Mouse (Mus musculus): ENCODE measurements around the gene Cela3b.

GRCm38 (mm10) chr4:137477611-137478010 lies 47.3 kb upstream of the Cela3b start:
- no peak for TF ChIP-seq CTCF (IDR thresholded peaks at IDR 0.05; ENCODE audit: low read depth, low read length)
- no peak for TF ChIP-seq GATA2 (IDR thresholded peaks at IDR 0.05; ENCODE audit: borderline replicate concordance, low read depth, low read length)
- TF ChIP-seq POLR2AphosphoS5 (IDR thresholded peaks at IDR 0.05; ENCODE audit: insufficient replicate concordance, low read depth, low read length): no peak

Data from G1E (cell line).